Mouse (Mus musculus) gastrocnemius, adult 18-20 months (tissue): Measurements from ENCODE around the gene Id2. TPM values are rescaled to one million over a fixed set of nuclear protein-coding genes. Genes with fewer than 3 reads are reported as not detected.

Experiments used
- DNase-seq: peaks from one replicate; pipeline ENCODE4 v3.0.0; 2021; ENCODE audit warnings: low spot score
- total RNA-seq, 2 experiments: library from RNA; stranded (reverse); gene quantifications; 2 replicates each; pipeline ENCODE4 v1.2.3; 2021

The Id2 gene
- total RNA-seq, 2 experiments from 2014 or later: 2.6 to 3.5 TPM

DNA sequence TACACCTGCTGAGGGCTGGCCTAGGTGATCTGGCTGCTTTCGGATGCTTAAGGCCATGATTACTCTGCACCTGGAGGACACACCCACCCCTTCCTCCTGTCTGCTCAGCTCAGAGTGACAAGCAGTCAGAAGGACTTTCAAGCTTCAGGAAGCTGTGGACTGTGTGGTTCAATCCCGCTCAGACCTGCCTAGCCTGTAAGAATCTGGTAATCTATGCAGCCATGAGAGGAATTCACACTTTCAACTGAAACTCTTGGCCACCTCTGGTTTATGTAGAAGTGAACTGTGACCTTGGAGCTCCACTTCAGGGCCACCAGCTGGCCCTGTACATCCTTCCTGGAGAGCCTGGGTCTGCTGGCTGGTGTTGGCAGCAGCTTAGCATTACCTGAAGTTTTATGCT, 11.9 kb upstream of the Id2 start:
- DNase-seq: no peak

DNA sequence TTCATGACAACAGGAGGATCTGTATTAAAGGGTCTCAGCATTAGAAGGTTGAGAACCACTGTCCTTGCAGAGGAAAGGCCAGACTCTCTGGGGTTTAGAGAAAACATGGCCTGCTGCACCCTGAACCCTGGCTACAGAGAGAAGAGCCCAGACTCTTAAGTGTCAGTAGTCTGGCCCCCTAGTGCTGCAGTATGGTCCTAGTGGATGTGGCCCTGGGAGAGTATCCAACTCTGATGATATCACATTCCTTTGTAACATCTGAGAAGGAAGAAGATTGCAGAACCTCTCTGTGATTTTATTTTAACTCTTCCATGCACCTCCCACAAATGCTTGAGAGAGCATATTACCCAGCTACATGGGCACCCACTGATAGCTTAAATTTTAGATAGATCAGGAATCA, 7.6 kb upstream of the Id2 start:
- no peak for DNase-seq

DNA sequence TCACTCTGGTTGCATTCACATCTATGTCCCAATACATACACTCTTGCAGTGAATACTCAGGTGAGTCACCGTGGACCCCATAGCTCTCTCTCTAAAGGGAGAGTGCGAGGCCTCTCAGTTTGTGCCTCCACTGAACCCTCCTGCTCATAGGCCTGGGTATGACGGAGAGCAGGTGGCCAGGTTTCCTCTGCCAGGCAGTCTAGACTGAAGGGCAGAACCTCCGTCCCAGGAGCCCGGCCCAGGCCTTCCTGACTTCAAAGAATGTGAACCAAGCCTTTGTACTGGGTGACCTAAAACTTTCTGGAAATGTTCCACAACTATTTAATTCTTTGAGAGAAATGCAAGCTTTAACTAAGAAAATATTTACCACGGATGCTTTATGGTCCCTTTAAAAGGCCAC, 7.0 kb upstream of the Id2 start:
- no peak for DNase-seq

DNA sequence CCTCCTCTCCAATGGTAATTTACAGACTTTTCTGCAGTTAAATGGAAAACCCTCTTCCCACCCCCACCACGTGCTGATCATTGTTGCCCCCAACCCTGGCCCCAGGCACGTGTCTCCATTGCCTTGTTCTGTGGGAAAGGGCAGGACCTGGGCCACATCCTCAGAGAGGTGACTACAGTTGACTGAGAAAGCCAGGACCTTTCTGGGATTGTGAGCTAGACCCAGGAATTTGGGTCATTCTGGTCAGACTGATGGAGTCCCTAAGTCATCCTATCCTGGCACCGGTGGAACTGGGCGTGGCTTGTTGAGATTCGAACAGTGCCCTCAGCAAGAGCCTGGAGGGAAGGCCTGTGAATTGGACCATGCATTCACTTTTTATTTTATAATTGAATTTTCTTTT, 4.4 kb upstream of the Id2 start:
- peak; percentile 5 for DNase-seq

DNA sequence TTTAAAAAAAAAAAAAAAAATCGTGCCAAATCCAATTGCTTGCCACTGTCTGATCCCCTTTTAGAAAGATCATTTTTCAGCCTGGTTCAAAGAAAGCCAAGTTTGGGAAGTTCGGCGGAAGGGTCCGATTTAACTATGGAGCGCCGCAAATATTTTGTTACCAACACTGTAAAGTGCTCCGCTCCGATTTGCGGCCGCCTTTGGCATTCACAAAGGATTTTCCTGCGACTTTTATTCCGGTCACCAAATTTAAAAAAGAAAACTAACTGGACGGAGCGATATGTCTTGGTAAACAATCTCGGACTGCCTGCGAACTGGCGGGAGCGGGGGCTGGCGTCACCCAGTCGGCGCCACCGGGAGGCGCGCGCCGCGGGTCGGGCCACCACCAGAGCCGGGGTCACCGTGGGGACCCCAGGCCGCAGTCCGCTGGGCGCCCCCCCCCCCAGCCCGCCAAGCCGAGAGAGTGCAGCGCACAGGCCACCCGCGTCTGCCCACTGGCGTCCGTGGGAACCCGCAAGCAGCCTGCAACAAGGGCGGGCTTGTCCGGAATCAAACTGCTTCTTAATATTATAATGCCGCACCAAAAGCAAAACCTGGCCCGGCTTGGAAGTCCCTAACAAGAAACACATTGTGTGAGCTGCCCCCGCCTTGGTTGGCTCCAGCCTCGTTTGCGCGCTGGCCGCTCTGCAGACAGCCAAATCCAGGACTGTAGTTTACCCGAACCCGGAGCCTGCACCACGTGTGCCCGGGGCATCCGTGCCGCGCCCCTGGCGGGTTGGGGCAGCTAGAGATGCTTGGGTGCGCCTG, 3.7 kb upstream of the Id2 start:
- peak; percentile 32 for DNase-seq

DNA sequence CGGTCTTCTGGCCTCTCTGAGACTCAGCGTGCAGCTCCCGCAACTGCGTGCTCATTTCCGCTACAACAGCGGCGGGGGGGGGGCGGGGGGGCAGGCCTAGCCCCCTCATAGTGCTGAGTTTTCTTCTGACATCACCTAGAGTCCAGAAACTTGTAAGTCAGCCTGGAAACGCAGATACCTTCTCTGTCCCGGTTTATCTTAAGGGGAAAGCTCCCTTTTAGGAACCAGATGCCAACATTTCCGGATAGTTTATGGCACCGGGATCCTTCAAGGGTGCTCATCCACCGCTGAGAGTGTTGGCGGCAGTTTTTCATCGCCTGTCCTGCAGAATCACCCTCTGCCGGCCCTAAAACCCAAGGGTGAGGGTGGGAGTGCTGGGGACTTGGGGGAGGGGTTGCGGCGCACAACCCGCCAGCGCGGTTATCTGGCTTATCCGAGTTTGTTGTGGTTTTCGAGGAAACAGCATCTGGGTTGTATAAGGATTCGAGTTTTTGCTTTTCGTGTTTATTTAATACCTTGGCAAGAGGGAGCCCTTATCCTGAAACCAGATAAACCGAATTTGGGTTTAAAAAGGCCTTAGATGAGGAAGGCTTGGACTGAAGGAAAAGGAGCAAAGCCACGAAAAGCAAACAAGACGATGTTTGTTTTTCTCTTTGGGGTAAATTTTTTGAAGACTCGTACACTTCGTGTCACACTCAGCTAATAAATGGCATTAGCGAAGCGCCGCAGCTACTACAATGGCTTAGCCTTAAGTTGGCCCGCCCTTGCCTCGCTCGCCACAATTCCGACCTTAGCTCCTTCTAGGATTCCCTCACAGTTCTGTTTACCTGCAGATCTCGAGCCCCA, 2.8 kb upstream of the Id2 start:
- peak; percentile 23 for DNase-seq

DNA sequence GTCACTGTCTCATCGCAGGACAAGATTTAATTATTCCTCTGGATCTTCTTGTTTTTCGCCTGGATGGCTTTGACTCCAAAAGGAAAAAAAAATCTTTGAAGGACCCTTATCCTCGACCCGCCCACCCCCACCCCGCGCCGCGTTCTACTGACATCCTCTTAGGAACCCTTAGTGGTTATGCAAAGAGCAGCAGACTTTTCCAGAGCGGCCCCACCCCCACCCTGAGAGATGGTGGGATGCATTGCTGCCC, 2.3 kb upstream of the Id2 start:
- no peak for DNase-seq

DNA sequence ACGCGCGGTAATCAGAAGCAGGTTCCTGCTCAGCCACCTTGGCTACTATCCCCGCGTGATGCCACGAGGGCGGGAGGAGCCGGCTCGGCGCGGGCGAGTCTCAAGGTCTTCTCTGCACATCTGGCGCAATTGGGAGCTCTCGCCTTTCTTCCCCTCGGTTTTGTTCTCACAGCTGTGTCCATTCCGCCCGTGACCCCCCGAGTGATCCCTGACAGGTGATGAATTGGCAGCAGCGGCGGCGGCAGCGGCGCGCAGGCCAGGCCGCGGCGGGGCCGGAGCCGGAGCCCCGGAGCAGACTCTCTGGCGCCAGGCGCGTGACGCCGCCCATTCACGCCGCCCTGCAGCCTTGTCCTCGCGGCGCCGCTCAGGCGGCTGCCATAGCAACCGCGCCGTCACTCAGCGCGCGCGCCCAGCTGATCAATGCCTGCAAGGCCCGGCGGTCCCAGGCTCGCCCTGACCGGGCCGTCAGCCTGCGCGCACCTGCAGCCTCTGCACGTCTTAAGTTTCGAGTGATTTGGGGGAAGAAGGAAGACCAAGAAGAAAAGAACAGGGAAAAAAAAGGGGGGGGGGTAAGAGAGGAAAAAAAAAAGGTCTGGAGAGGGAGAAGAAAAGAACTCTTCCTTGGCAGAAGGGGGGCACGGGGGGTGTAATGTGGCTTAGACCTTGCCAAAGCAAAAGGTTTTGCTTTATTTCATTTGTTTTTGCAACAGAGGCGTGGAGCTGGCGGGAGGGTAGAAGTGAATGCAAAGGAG, 1.8 kb upstream of the Id2 start:
- DNase-seq: peak; percentile 84

DNA sequence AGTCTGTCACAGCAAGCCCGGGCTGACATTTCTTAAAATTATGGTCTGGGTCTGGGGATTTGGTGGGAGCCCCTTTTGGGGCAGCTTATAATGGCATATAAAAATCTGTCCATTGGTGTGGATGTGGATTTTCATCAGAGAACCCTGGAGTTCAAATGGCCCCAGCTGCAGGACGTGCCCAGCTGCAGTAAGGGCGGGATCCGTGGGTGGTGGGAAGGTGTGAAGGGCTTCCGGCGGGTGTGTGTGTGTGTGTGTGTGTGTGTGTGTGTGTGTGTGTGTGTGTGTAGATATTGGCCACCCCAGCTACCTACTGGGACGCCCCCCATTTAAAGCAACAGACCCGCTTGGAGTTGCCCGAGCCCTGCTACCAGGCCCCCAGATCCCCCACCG, 1.2 kb upstream of the Id2 start:
- DNase-seq: no peak

DNA sequence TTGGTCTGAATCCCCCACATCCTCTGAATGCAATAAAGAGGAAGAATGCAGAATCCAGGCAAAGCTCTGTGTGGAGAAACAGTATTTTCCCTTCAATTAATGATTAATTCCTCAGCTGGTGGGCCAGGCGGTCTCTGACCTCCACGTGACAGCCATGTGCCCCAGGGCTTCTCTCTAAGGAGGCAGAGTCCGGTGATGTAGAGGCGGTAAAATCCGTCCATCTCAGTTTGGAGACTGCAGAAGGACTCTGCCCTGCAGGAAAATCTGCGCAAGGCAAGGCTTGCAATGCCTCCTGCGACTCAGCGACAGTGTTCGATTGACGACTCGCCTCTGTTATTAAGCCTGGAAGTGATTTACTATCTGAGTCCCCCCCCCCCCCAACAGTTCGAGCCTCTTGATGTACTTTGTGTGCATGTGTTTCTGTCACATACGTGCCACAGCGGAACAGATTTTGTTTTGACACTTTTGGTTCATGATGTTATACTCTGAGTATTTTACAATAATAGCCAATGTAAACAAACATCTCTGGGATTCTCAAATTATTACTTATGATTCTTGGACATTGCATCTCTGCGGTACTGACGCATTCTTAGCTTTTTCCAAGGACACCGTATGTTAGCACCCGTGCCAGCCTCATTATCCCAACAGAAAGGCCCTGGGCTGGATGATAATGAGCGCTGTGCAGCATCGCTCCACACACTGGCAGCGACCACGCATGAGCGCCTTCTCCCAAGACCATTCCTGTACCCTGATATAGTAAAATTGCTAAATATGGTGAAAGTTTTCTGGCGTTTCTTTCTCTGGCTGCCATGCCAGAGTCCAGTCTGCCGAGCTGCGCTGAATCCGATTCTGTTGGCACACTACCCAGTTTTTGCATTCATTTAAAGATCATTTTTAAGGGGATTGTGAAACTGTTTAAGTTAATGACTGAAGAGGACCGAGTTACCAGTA, 545 bp upstream of the Id2 start:
- peak; percentile 12 for DNase-seq

DNA sequence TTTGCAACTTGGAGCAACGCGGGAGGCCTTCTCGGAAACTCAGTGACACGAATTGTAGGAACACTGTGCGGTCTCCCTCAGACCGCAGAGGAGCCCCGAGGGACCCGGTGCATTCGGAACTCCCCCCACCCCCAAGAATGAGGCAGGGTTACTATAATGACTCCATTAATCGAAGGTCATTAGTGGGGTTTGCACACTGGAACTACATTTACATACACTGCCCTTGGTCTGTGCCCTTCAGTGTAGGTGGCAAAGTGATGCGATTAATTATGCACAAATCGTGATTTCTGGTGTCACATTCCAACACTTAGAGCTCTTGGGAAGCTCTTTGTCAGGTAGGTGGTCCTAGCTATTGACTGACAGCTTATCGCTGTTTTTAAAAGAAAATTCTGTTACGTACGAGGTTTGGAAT, 294 bp downstream of the Id2 start:
- DNase-seq: peak; percentile 3

DNA sequence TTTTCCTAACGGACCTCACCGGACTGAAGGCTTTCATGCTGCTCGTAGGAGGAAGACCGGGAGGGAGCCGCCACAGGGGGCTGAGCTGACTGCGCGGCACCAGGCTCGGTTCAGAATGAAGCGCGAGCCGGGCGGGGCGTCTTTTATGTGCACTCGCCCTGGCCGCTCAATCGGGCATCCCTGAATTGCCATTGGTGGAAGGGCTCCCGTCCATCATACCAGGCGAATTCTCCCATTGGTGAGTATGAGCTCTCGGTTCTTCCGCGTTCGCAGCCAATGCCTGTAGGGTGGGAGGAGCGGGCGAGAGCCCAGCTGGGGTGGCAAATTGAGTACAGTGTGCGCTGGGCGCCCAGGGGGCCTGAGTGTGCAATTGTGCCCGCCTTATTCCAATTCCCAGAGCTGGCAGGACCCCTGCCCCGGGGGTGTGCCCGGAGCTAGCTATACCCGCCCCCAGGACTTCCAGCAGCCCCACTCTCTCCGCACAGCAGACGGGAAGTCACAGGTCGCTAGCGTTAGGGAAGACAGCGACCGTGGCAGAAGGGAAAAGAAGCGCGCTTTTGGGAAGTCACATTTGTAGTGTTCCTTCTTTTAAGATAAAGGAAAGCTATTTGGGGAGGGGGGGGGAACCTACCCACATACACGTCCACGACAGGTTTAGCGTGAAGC, 833 bp downstream of the Id2 start:
- peak; percentile 98 for DNase-seq

DNA sequence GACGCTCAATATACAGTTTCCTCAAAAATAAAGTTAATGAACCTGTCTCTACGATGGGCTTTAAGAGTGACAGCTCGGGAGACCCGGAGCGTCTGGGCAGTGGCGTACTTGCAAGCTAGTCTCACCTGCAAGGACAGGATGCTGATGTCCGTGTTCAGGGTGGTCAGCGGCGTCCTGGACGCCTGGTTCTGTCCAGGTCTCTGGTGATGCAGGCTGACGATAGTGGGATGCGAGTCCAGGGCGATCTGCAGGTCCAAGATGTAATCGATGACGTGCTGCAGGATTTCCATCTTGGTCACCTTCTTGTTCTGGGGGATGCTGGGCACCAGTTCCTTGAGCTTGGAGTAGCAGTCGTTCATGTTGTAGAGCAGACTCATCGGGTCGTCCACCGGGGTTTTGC, 1.4 kb downstream of the Id2 start:
- DNase-seq: peak; percentile 17

DNA sequence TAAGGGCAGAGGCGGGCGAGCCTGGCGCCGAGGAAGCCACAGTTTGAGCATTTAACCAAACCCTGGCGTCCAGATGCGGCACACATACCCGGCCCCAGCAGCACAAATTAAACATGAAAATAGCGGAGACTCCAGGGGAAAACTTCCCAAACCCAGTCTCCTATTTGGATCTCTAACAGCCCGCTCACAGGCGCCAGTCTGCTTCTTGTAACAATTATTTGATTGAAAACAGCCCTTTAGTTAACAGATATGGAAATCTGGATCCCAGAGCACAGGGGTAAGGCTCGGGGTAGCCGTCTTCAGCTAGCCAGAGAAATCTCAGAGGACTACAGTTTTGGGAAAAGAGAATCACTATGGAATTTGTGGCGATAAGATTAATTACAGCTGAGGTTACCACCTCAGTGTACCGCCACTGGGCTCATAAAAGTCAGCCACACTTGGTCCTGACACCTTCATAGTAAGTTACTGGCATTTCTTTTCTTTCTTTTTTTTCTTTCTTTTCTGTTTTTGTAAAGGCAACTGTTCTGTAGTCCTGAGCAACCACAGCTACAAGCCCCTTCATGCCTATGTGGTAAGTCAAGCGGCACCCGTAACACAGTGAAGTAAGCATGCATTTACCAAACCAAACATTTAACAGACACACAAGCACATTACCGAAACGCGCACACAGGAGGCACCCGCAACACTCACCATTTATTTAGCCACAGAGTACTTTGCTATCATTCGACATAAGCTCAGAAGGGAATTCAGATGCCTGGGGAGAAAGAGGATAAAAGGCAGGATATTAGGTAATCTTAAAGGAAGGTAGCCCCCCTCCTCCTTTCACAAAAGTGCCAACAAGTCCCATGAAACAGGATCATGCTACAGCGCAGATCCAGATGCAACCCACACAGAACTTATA, 2.1 kb downstream of the Id2 start:
- peak; percentile 12 for DNase-seq

DNA sequence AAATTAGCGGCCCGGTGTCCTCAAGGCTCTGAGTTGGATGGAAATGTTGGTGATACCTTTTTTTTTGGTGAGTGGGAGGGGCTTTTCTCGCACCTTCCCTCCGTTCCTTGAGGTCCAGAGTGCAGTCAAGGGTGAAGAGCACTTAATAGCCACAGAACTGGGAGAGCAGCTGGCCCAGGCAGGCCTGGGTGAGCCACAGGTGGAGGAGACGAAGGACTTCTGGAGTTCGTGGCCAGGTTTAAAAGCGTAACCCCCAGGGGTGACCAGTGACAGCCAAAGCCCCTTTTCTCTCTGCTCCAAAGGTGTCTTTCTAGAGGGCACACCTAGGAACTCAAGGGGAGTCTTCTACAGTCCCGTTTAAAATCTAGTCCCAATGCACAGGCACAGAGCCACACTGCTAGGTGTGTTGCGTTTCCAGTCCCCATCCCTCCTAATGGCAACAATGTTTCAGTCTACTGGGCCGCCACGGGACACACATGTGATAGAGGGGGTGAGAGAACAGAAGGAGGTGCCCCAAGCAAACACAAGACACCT, 3.6 kb downstream of the Id2 start:
- no peak for DNase-seq

DNA sequence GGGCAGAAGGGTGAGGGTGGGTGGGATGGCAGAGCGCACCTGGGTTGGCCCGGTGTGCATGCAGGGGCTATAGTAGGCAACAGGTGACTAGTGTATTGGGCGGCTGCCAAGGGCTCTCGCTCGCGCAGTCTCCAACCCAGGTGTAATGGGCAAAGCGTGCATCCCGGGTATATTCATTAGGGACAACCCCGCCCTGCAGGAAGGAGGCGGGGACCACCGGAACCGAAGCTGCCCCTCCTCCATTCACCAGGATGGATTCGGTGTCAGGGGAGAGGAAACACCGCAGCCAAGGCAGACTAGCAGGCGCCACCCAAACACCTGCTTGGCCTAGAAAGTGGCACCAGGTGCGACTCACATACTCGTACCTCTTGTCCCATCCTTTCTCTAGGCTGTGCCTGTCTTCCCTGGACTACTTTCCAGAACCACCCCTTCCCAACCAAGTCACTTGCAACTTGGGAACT, 4.2 kb downstream of the Id2 start:
- DNase-seq: peak; percentile 9

DNA sequence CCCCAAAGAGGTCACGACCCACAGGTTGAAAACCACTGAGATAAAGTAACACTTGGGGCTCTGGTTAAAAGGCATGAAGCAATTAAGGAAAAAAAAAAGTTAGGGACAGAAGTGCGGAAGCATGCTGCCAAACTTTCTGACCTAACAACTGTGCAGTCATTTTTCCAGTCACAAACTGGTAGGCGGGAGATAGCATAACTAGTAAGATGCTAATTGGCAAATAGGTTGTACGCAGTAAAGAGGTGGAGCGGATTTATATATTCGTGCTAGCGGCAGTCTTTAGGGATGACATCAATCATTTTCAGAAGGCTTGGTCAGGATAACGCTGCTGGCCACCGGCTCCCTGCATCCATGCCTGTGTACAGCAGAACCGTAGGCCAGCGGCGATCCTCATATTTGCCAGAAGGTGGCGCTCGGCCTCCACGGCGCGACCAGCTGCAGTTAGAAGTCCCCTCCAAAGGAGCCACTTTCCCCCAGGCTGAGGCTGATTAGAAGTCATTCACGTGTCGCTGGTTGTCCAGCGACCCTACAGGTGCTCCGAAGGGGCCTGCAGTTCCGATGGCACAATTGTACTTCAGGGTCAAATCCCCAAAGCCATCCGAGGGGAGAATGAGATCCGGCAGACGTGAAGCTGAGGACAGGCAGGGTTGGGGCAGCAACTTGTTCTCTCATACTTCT, 4.8 kb downstream of the Id2 start:
- peak; percentile 85 for DNase-seq

DNA sequence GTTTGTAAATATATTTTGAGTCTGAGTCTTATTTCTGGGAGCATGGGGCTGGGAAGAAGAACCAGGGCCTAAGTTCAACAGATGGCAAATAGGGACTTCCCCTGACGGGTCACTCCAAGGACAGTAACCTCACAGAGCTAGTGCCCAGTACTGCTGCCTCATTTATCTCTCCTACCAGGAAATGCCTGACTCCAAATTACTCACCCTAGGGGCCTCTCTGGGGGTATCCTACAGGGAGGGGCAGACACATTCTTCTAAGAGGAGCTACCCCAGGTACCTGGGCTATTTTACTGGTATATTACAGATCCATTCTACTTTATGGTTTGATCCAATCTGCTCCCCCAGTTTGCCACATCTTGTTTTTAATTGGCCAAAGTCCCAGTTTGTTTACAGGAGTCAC, 7.5 kb downstream of the Id2 start:
- no peak for DNase-seq

DNA sequence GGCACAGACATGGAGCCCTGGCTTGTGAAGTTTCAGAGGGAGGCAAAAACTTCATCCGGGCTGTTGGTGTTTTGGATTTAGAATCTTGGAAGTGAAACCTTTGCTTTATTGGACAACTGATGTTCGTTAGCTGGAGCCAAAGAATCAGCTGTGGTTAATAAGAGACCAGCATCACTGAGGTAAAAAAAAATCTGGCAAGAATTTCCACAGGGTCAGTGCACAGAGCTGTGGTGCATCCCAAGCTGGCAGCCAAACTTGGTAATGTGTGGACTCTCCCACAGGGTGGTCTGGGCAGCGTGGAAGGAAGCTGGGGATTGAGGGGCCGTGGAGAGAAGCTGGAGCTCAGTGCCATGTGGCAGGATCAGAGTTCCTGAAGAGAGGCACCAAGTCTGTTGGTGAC, 10.0 kb downstream of the Id2 start:
- no peak for DNase-seq
